Mouse (Mus musculus) hindbrain, postnatal 0 days (tissue): ENCODE data around the gene Ube2ql1. TPM values are rescaled to one million over a fixed set of nuclear protein-coding genes. Genes with fewer than 3 reads are reported as not detected.

ENCODE experiments used
- ATAC-seq: fragments of 200-750 bp; cut with Nextera tagmentation; 2 replicates; pipeline ENCODE4 v1.8.0; 2017; ENCODE audit warnings: mild to moderate bottlenecking, moderate TSS enrichment, moderate library complexity
- DNase-seq: peaks from one replicate; pipeline ENCODE4 v3.0.0-alpha.2; 2015; ENCODE audit warnings: low spot score
- H3K27ac ChIP-seq: fragments of 300-500 bp; sonication (generic); 2 replicates; pipeline ENCODE4 v1.5.1; 2014; ENCODE audit warnings: mild to moderate bottlenecking
- H3K27me3 ChIP-seq: fragments of 300-500 bp; sonication (generic); 2 replicates; pipeline ENCODE4 v1.6.1; 2014; ENCODE audit warnings: low read length, mixed read lengths; ENCODE audit not compliant: insufficient read depth
- H3K36me3 ChIP-seq: fragments of 300-500 bp; sonication (generic); 2 replicates; pipeline ENCODE4 v1.6.1; 2014; ENCODE audit warnings: low read length, mixed read lengths; ENCODE audit not compliant: insufficient read depth
- H3K4me1 ChIP-seq: fragments of 300-500 bp; sonication (generic); 2 replicates; pipeline ENCODE4 v1.6.1; 2014; ENCODE audit warnings: antibody characterized with exemption, low read length, mixed read lengths; ENCODE audit not compliant: insufficient read depth
- H3K4me2 ChIP-seq: fragments of 300-500 bp; sonication (generic); 2 replicates; pipeline ENCODE4 v1.6.1; 2014; ENCODE audit warnings: low read depth, mild to moderate bottlenecking, low read length, moderate library complexity, mixed read lengths
- H3K4me3 ChIP-seq: fragments of 300-500 bp; sonication (generic); 2 replicates; pipeline ENCODE4 v1.5.1; 2014; ENCODE audit warnings: low read length
- H3K9ac ChIP-seq: fragments of 300-500 bp; sonication (generic); replicated peaks from 2 replicates; pipeline ENCODE4 v1.6.1; 2014; ENCODE audit warnings: mild to moderate bottlenecking, low read length, moderate library complexity, mixed read lengths
- H3K9me3 ChIP-seq: fragments of 300-500 bp; sonication (generic); 2 replicates; pipeline ENCODE4 v1.6.1; 2016; ENCODE audit warnings: low read length, mixed read lengths
- CTCF ChIP-seq: IDR thresholded peaks from 2 replicates; pipeline ENCODE4 v1.5.1; 2016; ENCODE audit warnings: antibody characterized with exemption, control low read depth, low read depth
- WGBS: fragments of 180-500 bp; shearing (Covaris S2); extraction: QIAGEN DNeasy Blood & Tissue Kit; methylation state at CpG from one replicate; pipeline ENCODE4 v1.1.7; 2014; 5-methylcytosine and 5-hydroxymethylcytosine counted together
- polyA plus RNA-seq: library from polyadenylated mRNA; unstranded; fragments of >200 nt; fragmentation: Nextera tagmentation; extraction: Ambion mirVana; gene quantifications from 2 replicates; pipeline ENCODE4 v1.2.1, GENCODE M21; 2015
- total RNA-seq: library from RNA; depleted of rRNA; stranded (reverse); fragments of >200 nt; gene quantifications from 2 replicates; pipeline ENCODE4 v1.2.3, GENCODE M21; 2014

Ube2ql1 gene
- total and polyA plus RNA-seq, 2 experiments from 2014 or later, result 25.0 to 157 TPM

- 20% methylated on average over 11 of the region's 11 CpGs for WGBS
These were observed 21.7 kb downstream of the Ube2ql1 start for GRCm38 (mm10) chr13:69717860-69718598.

GRCm38 (mm10) chr13:69708236-69708635 is 31.5 kb downstream of the Ube2ql1 start:
- Histone ChIP-seq H3K4me3 (no peak overlapping the region), H3K36me3 (no peaks in the 10 kb centered on the region), H3K9ac (no peak overlapping the region), H3K27ac (no peak overlapping the region), H3K4me1 (no peaks in the 10 kb centered on the region), H3K4me2 (no peak overlapping the region), H3K27me3 (no peaks in the 10 kb centered on the region), H3K9me3 (no peaks in the 10 kb centered on the region)
- no peak for DNase-seq
- no peak for TF ChIP-seq CTCF
- ATAC-seq, result no peak
- WGBS, result 91% methylated on average over 7 of the region's 7 CpGs

More at GRCm38 (mm10) chr13:69717860-69718598, 21.7 kb downstream of the Ube2ql1 start:
- peak; percentile 29; the same call in 1 of the 2 replicates for ATAC-seq
- no peak overlapping the region for H3K27ac ChIP-seq
- no peak overlapping the region for H3K9ac ChIP-seq
- no peak overlapping the region for H3K4me2 ChIP-seq
- 0 out of 2 replicates have a peak, but pooled peaks cover 5% of the 10 kb centered on the region for H3K4me1 ChIP-seq
- H3K9me3 ChIP-seq, result no peaks in the 10 kb centered on the region
- TF ChIP-seq CTCF, result no peak
- no peak overlapping the region for H3K4me3 ChIP-seq
- DNase-seq, result peak; percentile 25
- no peaks in the 10 kb centered on the region for H3K36me3 ChIP-seq
- H3K27me3 ChIP-seq, result no peaks in the 10 kb centered on the region

- DNase-seq, result no peak
- no peaks in the 10 kb centered on the region; the same call in 1 of the 2 replicates for H3K36me3 ChIP-seq
- H3K27me3 ChIP-seq, result no peaks in the 10 kb centered on the region
- H3K4me3 ChIP-seq, result no peak overlapping the region
- H3K27ac ChIP-seq, result no peak overlapping the region
- TF ChIP-seq CTCF, result no peak
- H3K9ac ChIP-seq, result no peak overlapping the region
- no peaks in the 10 kb centered on the region for H3K9me3 ChIP-seq
- H3K4me2 ChIP-seq, result no peak overlapping the region
- no peaks in the 10 kb centered on the region for H3K4me1 ChIP-seq
- WGBS, result 91% methylated on average over 12 of the region's 12 CpGs
- no peak for ATAC-seq
These were observed 32.2 kb downstream of the Ube2ql1 start for GRCm38 (mm10) chr13:69707496-69707895.

- TF ChIP-seq CTCF, result no peak
- Histone ChIP-seq H3K4me3 (no peak overlapping the region), H3K36me3 (no peaks in the 10 kb centered on the region; the same call in 1 of the 2 replicates), H3K4me1 (no peaks in the 10 kb centered on the region), H3K4me2 (no peak overlapping the region), H3K27me3 (no peaks in the 10 kb centered on the region), H3K27ac (no peak overlapping the region; the same call in 1 of the 2 replicates), H3K9ac (no peak overlapping the region), H3K9me3 (no peaks in the 10 kb centered on the region)
- ATAC-seq (no peak), DNase-seq (no peak)
- 57% methylated on average over 2 of the region's 2 CpGs for WGBS
These were observed 32.8 kb downstream of the Ube2ql1 start for GRCm38 (mm10) chr13:69706919-69707318.

- no peak for DNase-seq
- no peak overlapping the region for H3K27ac ChIP-seq
- TF ChIP-seq CTCF, result no peak
- H3K4me1 ChIP-seq, result no peaks in the 10 kb centered on the region
- no peak overlapping the region for H3K9ac ChIP-seq
- no peaks in the 10 kb centered on the region for H3K27me3 ChIP-seq
- no peak for ATAC-seq
- no peaks in the 10 kb centered on the region; the same call in 1 of the 2 replicates for H3K36me3 ChIP-seq
- no peaks in the 10 kb centered on the region for H3K9me3 ChIP-seq
- WGBS, result 13% methylated on average over 11 of the region's 11 CpGs
- H3K4me3 ChIP-seq, result no peak overlapping the region
- no peak overlapping the region for H3K4me2 ChIP-seq
These were observed 36.2 kb downstream of the Ube2ql1 start for GRCm38 (mm10) chr13:69703505-69703904.

- no peak for TF ChIP-seq CTCF
- DNase-seq, result no peak
- no peak for ATAC-seq
- Histone ChIP-seq H3K9ac (no peak overlapping the region), H3K4me2 (no peak overlapping the region), H3K36me3 (no peaks in the 10 kb centered on the region; the same call in 1 of the 2 replicates), H3K4me1 (no peaks in the 10 kb centered on the region), H3K4me3 (no peak overlapping the region), H3K27ac (no peak overlapping the region), H3K27me3 (no peaks in the 10 kb centered on the region), H3K9me3 (no peaks in the 10 kb centered on the region)
- 80% methylated on average over 4 of the region's 4 CpGs for WGBS
These were observed 38.3 kb downstream of the Ube2ql1 start for GRCm38 (mm10) chr13:69701397-69701796.

- no peaks in the 10 kb centered on the region for H3K27me3 ChIP-seq
- no peak for DNase-seq
- H3K9me3 ChIP-seq, result no peaks in the 10 kb centered on the region
- no peaks in the 10 kb centered on the region for H3K4me1 ChIP-seq
- H3K4me3 ChIP-seq, result no peak overlapping the region
- ATAC-seq, result no peak
- no peak for TF ChIP-seq CTCF
- 47% methylated on average over 1 of the region's 1 CpGs for WGBS
- no peak overlapping the region for H3K4me2 ChIP-seq
- no peak overlapping the region for H3K9ac ChIP-seq
- no peak overlapping the region for H3K27ac ChIP-seq
- H3K36me3 ChIP-seq, result no peaks in the 10 kb centered on the region; the same call in 1 of the 2 replicates
These were observed 38.9 kb downstream of the Ube2ql1 start for GRCm38 (mm10) chr13:69700827-69701226.
